Mouse (Mus musculus): ENCODE data around the gene Tmem231. TPM values are rescaled to one million over a fixed set of nuclear protein-coding genes. Genes with fewer than 3 reads are reported as not detected.

The Tmem231 gene
- total RNA-seq, 2 experiments from 2014 or later: 11.7 to 13.9 TPM

- H3K4me3 ChIP-seq: no peak overlapping the region
- peak; percentile 53 for TF ChIP-seq CTCF (conservative IDR thresholded peaks at IDR 0.05)
- no peak overlapping the region for H3K27ac ChIP-seq
- DNase-seq (ENCODE audit: low spot score in 2 of 2): no peak
These were observed 14.0 kb downstream of the Tmem231 start for GRCm38 (mm10) chr8:111919663-111920062.

GRCm38 (mm10) chr8:111912860-111913432 is 20.7 kb downstream of the Tmem231 start:
- TF ChIP-seq CTCF (conservative IDR thresholded peaks at IDR 0.05): peak; percentile 74
- Histone ChIP-seq H3K4me3 (no peak overlapping the region), H3K27ac (peak overlapping the region; percentile 15)
- DNase-seq (ENCODE audit: low spot score in 2 of 2): peak in 1 of 2 experiments; percentile 44

- H3K4me3 ChIP-seq: no peak overlapping the region
- no peak for TF ChIP-seq CTCF (conservative IDR thresholded peaks at IDR 0.05)
- no peak overlapping the region for H3K27ac ChIP-seq
- DNase-seq (ENCODE audit: low spot score in 2 of 2): peak; percentile 60 to 65
These were observed 22.1 kb downstream of the Tmem231 start for GRCm38 (mm10) chr8:111911572-111911971.

GRCm38 (mm10) chr8:111909621-111910450 is 23.8 kb downstream of the Tmem231 start, which contains the start of gene Chst5:
Chst5 (minus strand) TSS chr8:111910447.
- no peak within 1 kb of the TSS for H3K27ac ChIP-seq

GRCm38 (mm10) chr8:111905500-111906121 is 28.1 kb downstream of the Tmem231 start:
- no peak for TF ChIP-seq CTCF (conservative IDR thresholded peaks at IDR 0.05)
- H3K27ac ChIP-seq: no peak overlapping the region
- DNase-seq (ENCODE audit: low spot score in 2 of 2): no peak
- H3K4me3 ChIP-seq: no peak overlapping the region

More at GRCm38 (mm10) chr8:111909621-111910450, 23.8 kb downstream of the Tmem231 start, which contains the start of gene Chst5:
- no peak for DNase-seq (ENCODE audit: low spot score in 2 of 2)
- TF ChIP-seq CTCF (conservative IDR thresholded peaks at IDR 0.05): no peak
- H3K4me3 ChIP-seq: peak within 1 kb of the TSS; percentile 43

GRCm38 (mm10) chr8:111902080-111902479 is 31.6 kb downstream of the Tmem231 start:
- no peak for DNase-seq (ENCODE audit: low spot score in 2 of 2)
- Histone ChIP-seq H3K27ac (no peak overlapping the region), H3K4me3 (no peak overlapping the region)
- no peak for TF ChIP-seq CTCF (conservative IDR thresholded peaks at IDR 0.05)

- H3K4me3 ChIP-seq: no peak overlapping the region
- H3K27ac ChIP-seq: no peak overlapping the region
- no peak for DNase-seq (ENCODE audit: low spot score in 2 of 2)
- TF ChIP-seq CTCF (conservative IDR thresholded peaks at IDR 0.05): no peak
These were observed 35.1 kb downstream of the Tmem231 start for GRCm38 (mm10) chr8:111898586-111898985.

GRCm38 (mm10) chr8:111894955-111895354 is 38.7 kb downstream of the Tmem231 start:
- no peak for DNase-seq (ENCODE audit: low spot score in 2 of 2)
- peak; percentile 40 for TF ChIP-seq CTCF (conservative IDR thresholded peaks at IDR 0.05)
- no peak overlapping the region for H3K4me3 ChIP-seq
- no peak overlapping the region for H3K27ac ChIP-seq

GRCm38 (mm10) chr8:111892615-111893014 is 41.1 kb downstream of the Tmem231 start:
- H3K4me3 ChIP-seq: no peak overlapping the region
- DNase-seq (ENCODE audit: low spot score in 2 of 2): no peak
- H3K27ac ChIP-seq: no peak overlapping the region
- TF ChIP-seq CTCF (conservative IDR thresholded peaks at IDR 0.05): no peak

GRCm38 (mm10) chr8:111891983-111892382 is 41.7 kb downstream of the Tmem231 start:
- Histone ChIP-seq H3K27ac (no peak overlapping the region), H3K4me3 (no peak overlapping the region)
- TF ChIP-seq CTCF (conservative IDR thresholded peaks at IDR 0.05): no peak
- DNase-seq (ENCODE audit: low spot score in 2 of 2): no peak

GRCm38 (mm10) chr8:111890911-111891303 is 42.8 kb downstream of the Tmem231 start:
- no peak for TF ChIP-seq CTCF (conservative IDR thresholded peaks at IDR 0.05)
- Histone ChIP-seq H3K27ac (no peak overlapping the region), H3K4me3 (no peak overlapping the region)
- DNase-seq (ENCODE audit: low spot score in 2 of 2): no peak

- TF ChIP-seq CTCF (conservative IDR thresholded peaks at IDR 0.05): no peak
- no peak overlapping the region for H3K27ac ChIP-seq
- DNase-seq (ENCODE audit: low spot score in 2 of 2): no peak
- peak overlapping the region; percentile 54 for H3K4me3 ChIP-seq
These were observed 43.5 kb downstream of the Tmem231 start for GRCm38 (mm10) chr8:111889931-111890910.

Data from layer of hippocampus, adult 2 months (tissue).